Mouse (Mus musculus) MEL (cell line): ENCODE data around the gene Dlg2.

Experiments used
- CHD2 ChIP-seq: IDR thresholded peaks from 2 replicates; pipeline ENCODE4 v1.6.1; 2011; ENCODE audit warnings: low read length, improper control_type of control experiment
- CTCF ChIP-seq, 3 experiments: IDR thresholded peaks in 2 of 3; conservative IDR thresholded peaks in 1 of 3; 2 replicates each; pipeline ENCODE4 v1.5.1; 2011 to 2012; ENCODE audit warnings: low read length in 3 of 3, low read depth in 2 of 3, mild to moderate bottlenecking in 2 of 3, improper control_type of control experiment in 1 of 3, inconsistent platforms in 1 of 3, mixed read lengths in 1 of 3, moderate library complexity in 1 of 3; ENCODE audit not compliant: control insufficient read depth in 1 of 3, insufficient read depth in 1 of 3, poor library complexity in 1 of 3, severe bottlenecking in 1 of 3
- POLR2A ChIP-seq, 2 experiments: IDR thresholded peaks; 2 replicates each; pipeline ENCODE4 v1.6.1; 2011 to 2012; ENCODE audit warnings: low read length in 2 of 2, mild to moderate bottlenecking in 2 of 2, control low read depth in 1 of 2, improper control_type of control experiment in 1 of 2, low read depth in 1 of 2, moderate library complexity in 1 of 2; ENCODE audit not compliant: control insufficient read depth in 1 of 2, insufficient read depth in 1 of 2, poor library complexity in 1 of 2
- POLR2AphosphoS5 ChIP-seq: IDR thresholded peaks from 2 replicates; pipeline ENCODE4 v1.6.1; 2012; ENCODE audit warnings: low read depth, borderline replicate concordance, mild to moderate bottlenecking, inconsistent platforms, low read length, moderate library complexity, mixed read lengths
- TAL1 ChIP-seq: IDR thresholded peaks from 2 replicates; pipeline ENCODE4 v1.6.1; 2012; ENCODE audit warnings: mild to moderate bottlenecking, inconsistent platforms, low read length, moderate library complexity, mixed read lengths
- ZC3H11A ChIP-seq: IDR thresholded peaks from 2 replicates; pipeline ENCODE4 v1.6.1; 2012; ENCODE audit warnings: low read depth, mild to moderate bottlenecking, inconsistent platforms, low read length, improper control_type of control experiment
- ZKSCAN1 ChIP-seq: IDR thresholded peaks from 2 replicates; pipeline ENCODE4 v1.6.1; 2012; ENCODE audit warnings: low read depth, mild to moderate bottlenecking, inconsistent platforms, low read length, improper control_type of control experiment, moderate library complexity
- ZMIZ1 ChIP-seq: IDR thresholded peaks from 2 replicates; pipeline ENCODE4 v1.6.1; 2012; ENCODE audit warnings: low read depth, mild to moderate bottlenecking, inconsistent platforms, low read length, improper control_type of control experiment, moderate library complexity

GRCm38 (mm10) chr7:92430254-92430653 lies 1953.8 kb downstream of the Dlg2 start:
- no peak for TF ChIP-seq POLR2A (IDR thresholded peaks at IDR 0.05; ENCODE audit: control insufficient read depth in 1 of 2, insufficient read depth in 1 of 2, low read depth in 1 of 2, low read length in 2 of 2, poor library complexity in 1 of 2)
- no peak for TF ChIP-seq CTCF (IDR thresholded peaks at IDR 0.05 in 2 of 3, conservative IDR thresholded peaks at IDR 0.05 in 1 of 3; ENCODE audit: control insufficient read depth in 1 of 3, insufficient read depth in 1 of 3, low read depth in 2 of 3, low read length in 3 of 3, poor library complexity in 1 of 3, severe bottlenecking in 1 of 3)
- no peak for TF ChIP-seq POLR2AphosphoS5
- TF ChIP-seq ZMIZ1: no peak
- TF ChIP-seq ZKSCAN1: no peak
- TF ChIP-seq ZC3H11A: no peak
- no peak for TF ChIP-seq TAL1
- no peak for TF ChIP-seq CHD2
